Mouse (Mus musculus) liver, embryonic 12.5 days (tissue): ENCODE results near the gene Begain. TPM values are rescaled to one million over a fixed set of nuclear protein-coding genes. Genes with fewer than 3 reads are reported as not detected.

Source experiments
- ATAC-seq: fragments of 200-750 bp; cut with Nextera tagmentation; 2 replicates; pipeline ENCODE4 v1.8.0; 2017; ENCODE audit warnings: moderate number of reproducible peaks, mild to moderate bottlenecking, moderate library complexity
- H3K27ac ChIP-seq: fragments of 300-500 bp; sonication (generic); 2 replicates; pipeline ENCODE4 v1.5.1; 2016; ENCODE audit warnings: mild to moderate bottlenecking
- H3K27me3 ChIP-seq: fragments of 300-500 bp; sonication (generic); replicated peaks from 2 replicates; pipeline ENCODE4 v1.6.1; 2016; ENCODE audit warnings: mild to moderate bottlenecking, moderate library complexity
- H3K36me3 ChIP-seq: fragments of 300-500 bp; sonication (generic); 2 replicates; pipeline ENCODE4 v1.6.1; 2016; ENCODE audit warnings: mild to moderate bottlenecking, moderate library complexity
- H3K4me1 ChIP-seq: fragments of 300-500 bp; sonication (generic); 2 replicates; pipeline ENCODE4 v1.6.1; 2016
- H3K4me2 ChIP-seq: fragments of 300-500 bp; sonication (generic); 2 replicates; pipeline ENCODE4 v1.6.1; 2016; ENCODE audit warnings: mild to moderate bottlenecking, moderate library complexity
- H3K4me3 ChIP-seq: fragments of 300-500 bp; sonication (generic); 2 replicates; pipeline ENCODE4 v1.5.1; 2016; ENCODE audit warnings: mild to moderate bottlenecking, moderate library complexity
- H3K9ac ChIP-seq: fragments of 300-500 bp; sonication (generic); 2 replicates; pipeline ENCODE4 v1.6.1; 2016; ENCODE audit warnings: mild to moderate bottlenecking, moderate library complexity
- H3K9me3 ChIP-seq: fragments of 300-500 bp; sonication (generic); replicated peaks from 2 replicates; pipeline ENCODE4 v1.6.1; 2016; ENCODE audit warnings: mild to moderate bottlenecking, moderate library complexity
- WGBS: fragments of 180-500 bp; shearing (Covaris S2); methylation state at CpG from one replicate; pipeline ENCODE4 v1.1.7; 2016; ENCODE audit not compliant: insufficient replicate concordance; 5-methylcytosine and 5-hydroxymethylcytosine counted together
- polyA plus RNA-seq: library from polyadenylated mRNA; unstranded; fragments of >200 nt; fragmentation: Nextera tagmentation; extraction: Ambion mirVana; gene quantifications from 2 replicates; pipeline ENCODE4 v1.2.1, GENCODE M21; 2016

Gene Begain
- polyA plus RNA-seq, result 1.9 and 2.2 TPM in 2 replicates

DNA sequence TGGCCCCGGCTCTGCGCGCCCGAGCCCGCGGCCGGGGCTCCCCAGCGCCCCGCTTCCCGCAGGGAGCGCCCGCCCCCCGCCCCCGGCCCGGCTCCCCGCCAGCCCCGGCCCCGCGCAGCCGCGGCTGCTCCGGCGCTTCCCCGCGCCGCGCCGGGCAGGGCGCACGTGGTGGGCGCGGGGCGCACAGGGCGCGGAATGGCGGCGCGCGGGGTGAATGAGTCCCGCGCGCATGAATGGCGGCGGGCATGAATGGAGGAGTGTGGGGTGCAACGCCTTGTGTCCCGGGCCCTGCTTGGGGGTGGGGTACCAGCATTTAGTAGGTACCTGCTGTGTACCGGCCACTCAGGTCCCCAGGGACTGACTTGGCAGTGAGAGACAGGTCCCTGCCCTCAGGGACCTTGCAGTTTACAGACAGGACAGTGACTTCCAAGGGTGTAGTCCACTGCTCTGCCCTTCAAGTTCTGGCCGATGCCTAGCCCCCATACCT, at the start of gene Begain:
Gene Begain (minus strand): TSS at position 51 of the 487 bp plus-strand sequence.
- H3K4me1 ChIP-seq, result no peaks in the 10 kb centered on the region
- peak within 1 kb of the TSS; percentile 32; the same call in 1 of the 2 replicates for H3K9ac ChIP-seq
- H3K9me3 ChIP-seq, result no peaks in the 10 kb centered on the region
- H3K27ac ChIP-seq, result no peak within 1 kb of the TSS
- no peaks in the 10 kb centered on the region for H3K36me3 ChIP-seq
- H3K27me3 ChIP-seq, result peaks cover 55% of the 10 kb centered on the region
- H3K4me3 ChIP-seq, result peak within 1 kb of the TSS; percentile 51
- peak; percentile 13 for ATAC-seq
- WGBS, result 8% methylated on average over 31 of the region's 48 CpGs
- H3K4me2 ChIP-seq, result peak within 1 kb of the TSS; percentile 72

DNA sequence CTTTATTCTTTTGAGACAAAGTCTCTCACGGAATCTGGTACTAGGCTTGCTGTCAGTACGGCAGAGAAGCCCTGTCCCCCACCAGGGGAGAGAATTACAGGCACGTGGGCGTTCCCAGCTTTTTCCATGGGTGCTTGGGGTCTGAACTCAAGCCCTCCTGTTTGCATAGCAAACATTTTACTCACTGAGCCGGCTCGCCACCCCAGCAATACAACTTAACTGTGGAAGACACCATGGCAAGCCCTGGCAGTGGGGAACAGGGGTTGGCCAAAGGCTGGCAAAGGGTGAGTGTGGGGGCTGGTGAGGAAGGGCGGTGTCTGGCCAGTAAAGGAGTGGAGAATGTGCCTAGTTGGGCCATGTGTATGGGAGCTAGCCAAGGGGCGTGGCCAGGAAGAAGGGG, 47.7 kb upstream of the Begain start:
- H3K27ac ChIP-seq, result no peak overlapping the region
- H3K36me3 ChIP-seq, result no peaks in the 10 kb centered on the region
- H3K27me3 ChIP-seq, result no peaks in the 10 kb centered on the region
- H3K4me1 ChIP-seq, result no peaks in the 10 kb centered on the region
- 0 out of 2 replicates have a peak overlapping the region, but pooled peaks have one; percentile 1 for H3K4me2 ChIP-seq
- H3K9ac ChIP-seq, result no peak overlapping the region
- no peak for ATAC-seq
- H3K9me3 ChIP-seq, result no peaks in the 10 kb centered on the region
- no peak overlapping the region for H3K4me3 ChIP-seq
- 44% methylated on average over 8 of the region's 8 CpGs for WGBS

DNA sequence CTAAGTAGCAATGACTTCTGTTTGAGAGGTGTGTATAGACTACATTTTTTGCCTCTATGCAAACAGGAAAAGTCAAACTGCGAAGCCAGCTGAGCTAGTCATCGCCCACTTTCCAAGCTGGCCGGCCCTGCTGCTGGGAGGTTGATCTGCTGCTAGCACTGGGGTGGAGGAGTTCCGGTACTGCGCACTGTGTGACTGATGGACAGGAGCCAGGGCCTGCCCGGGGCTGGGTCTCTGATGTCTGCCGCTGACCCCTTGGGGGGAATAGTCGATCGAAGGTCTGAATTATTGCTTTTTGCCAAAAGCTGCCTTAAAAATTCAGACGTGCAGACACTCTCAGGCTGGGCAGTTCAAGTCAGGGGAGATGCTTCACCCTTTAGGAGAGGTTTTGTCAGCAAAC, 47.1 kb upstream of the Begain start:
- Histone ChIP-seq H3K9ac (no peak overlapping the region), H3K4me3 (no peak overlapping the region), H3K4me2 (no peak overlapping the region), H3K27ac (no peak overlapping the region), H3K27me3 (no peaks in the 10 kb centered on the region), H3K36me3 (no peaks in the 10 kb centered on the region), H3K4me1 (no peaks in the 10 kb centered on the region), H3K9me3 (no peaks in the 10 kb centered on the region)
- WGBS, result 75% methylated on average over 10 of the region's 10 CpGs
- ATAC-seq, result no peak

DNA sequence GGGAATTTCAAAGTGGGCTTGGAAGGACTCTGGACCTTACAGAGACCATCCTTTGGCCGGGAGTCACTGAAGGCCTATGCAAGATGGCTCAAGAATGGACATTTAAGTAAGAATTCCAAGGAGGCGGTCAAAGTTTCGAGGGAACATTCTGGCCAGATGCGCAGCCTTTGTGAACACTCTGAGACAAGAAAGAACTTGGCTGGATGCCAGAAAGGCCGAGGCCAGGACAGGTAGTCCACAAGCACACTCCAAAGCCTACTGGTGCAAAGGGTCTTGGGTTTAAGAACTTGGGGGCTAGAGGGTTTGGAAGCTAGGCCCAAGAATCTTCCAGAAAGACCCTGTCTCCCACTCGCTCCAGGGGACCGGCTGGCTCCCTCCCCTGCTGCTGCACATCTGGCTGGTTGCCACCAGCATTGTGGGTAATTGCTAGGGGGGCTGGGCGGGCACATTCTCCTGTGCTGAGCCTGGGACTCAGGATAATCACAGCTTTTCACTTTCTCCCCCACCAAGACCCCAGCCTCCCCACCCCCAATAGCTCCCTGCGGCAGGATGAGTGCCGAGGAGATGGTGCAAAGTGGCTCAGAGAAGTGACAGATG, 45.1 kb upstream of the Begain start:
- Histone ChIP-seq H3K4me2 (no peak overlapping the region), H3K4me3 (no peak overlapping the region), H3K4me1 (no peaks in the 10 kb centered on the region), H3K36me3 (no peaks in the 10 kb centered on the region), H3K27me3 (no peaks in the 10 kb centered on the region), H3K9ac (no peak overlapping the region), H3K9me3 (no peaks in the 10 kb centered on the region), H3K27ac (no peak overlapping the region)
- ATAC-seq, result no peak
- 56% methylated on average over 10 of the region's 10 CpGs for WGBS

DNA sequence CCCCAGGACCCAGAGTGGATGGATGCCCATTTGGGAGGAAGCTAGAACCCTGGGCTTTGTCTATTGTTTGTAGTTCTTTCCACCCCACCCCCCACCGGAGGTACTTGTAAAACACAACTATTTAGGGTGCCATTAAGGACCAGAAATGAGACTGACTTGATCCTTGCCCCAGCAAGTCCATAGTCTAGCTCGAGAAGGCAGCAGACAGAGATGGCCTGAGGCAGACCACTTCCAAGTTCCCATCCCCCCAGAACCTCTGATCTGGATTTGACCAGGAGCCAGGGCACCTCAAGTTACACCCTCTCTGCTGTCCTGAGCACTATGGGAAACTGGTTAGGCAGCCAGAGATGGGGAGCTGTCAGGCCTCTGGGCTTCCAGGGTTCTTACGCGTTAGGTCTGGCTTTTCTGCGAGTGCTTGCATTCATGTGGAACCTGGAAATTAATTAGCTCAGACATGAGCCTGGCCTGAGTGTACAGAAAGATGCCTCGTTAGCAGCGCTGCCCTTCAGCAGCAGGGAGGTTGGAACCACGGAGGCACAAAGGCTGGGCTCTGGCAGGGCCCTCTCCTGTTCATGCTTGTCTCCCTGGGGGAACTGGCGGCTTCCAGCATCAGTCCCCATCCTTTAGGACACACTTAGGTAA, 44.5 kb upstream of the Begain start:
- Histone ChIP-seq H3K27ac (no peak overlapping the region), H3K4me3 (no peak overlapping the region), H3K9ac (no peak overlapping the region), H3K4me2 (no peak overlapping the region), H3K36me3 (no peaks in the 10 kb centered on the region), H3K27me3 (no peaks in the 10 kb centered on the region), H3K9me3 (no peaks in the 10 kb centered on the region), H3K4me1 (no peaks in the 10 kb centered on the region)
- WGBS, result 64% methylated on average over 9 of the region's 9 CpGs
- ATAC-seq, result no peak

DNA sequence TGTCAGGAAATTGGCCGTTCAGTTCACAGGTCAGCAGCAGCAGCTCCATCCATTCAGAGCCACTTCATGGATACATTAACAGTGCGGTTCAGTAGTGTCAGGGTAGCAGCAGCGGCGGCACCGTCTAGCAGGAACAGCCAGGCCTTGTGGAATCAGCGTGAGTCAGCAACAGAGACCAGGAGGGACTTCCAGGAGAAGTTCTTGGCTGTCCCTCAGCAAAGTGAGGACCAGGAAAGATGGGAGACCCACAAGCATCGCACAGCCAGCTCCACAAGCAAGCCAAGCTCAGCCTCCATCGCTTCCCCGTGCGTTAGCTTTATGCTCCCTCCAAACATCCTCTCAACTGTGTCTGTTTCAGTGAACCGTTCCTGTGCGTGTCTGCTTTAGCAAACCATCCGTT, 40.9 kb upstream of the Begain start:
- Histone ChIP-seq H3K4me3 (no peak overlapping the region), H3K9ac (no peak overlapping the region), H3K4me2 (no peak overlapping the region), H3K36me3 (no peaks in the 10 kb centered on the region), H3K4me1 (no peaks in the 10 kb centered on the region), H3K27me3 (no peaks in the 10 kb centered on the region), H3K27ac (no peak overlapping the region), H3K9me3 (0 out of 2 replicates have a peak, but pooled peaks cover 4% of the 10 kb centered on the region)
- 73% methylated on average over 13 of the region's 13 CpGs for WGBS
- ATAC-seq, result no peak

DNA sequence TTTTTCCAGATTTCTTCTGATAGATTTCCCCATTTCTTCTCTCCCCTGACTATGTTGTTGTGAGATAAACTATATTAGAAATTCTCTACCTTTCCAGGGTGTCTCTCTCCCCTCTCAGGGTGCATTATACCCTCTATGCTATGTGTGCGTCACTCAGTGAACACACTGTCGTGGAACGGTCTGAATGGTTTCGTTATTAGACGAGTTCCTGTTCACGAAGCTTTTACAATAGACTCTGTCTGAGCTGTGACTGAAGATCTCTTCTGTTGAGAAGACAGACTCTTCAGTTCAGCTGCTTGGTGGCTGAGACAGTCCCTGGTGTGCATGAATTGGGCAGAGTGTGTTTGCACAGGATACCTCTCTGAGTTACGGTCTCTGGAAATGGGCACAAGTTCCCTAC, 32.4 kb upstream of the Begain start:
- ATAC-seq, result no peak
- no peak overlapping the region for H3K27ac ChIP-seq
- no peaks in the 10 kb centered on the region for H3K36me3 ChIP-seq
- WGBS, result 77% methylated on average over 7 of the region's 7 CpGs
- H3K4me3 ChIP-seq, result no peak overlapping the region
- no peak overlapping the region for H3K4me2 ChIP-seq
- H3K9me3 ChIP-seq, result no peaks in the 10 kb centered on the region
- no peaks in the 10 kb centered on the region for H3K27me3 ChIP-seq
- H3K9ac ChIP-seq, result no peak overlapping the region
- H3K4me1 ChIP-seq, result no peaks in the 10 kb centered on the region

DNA sequence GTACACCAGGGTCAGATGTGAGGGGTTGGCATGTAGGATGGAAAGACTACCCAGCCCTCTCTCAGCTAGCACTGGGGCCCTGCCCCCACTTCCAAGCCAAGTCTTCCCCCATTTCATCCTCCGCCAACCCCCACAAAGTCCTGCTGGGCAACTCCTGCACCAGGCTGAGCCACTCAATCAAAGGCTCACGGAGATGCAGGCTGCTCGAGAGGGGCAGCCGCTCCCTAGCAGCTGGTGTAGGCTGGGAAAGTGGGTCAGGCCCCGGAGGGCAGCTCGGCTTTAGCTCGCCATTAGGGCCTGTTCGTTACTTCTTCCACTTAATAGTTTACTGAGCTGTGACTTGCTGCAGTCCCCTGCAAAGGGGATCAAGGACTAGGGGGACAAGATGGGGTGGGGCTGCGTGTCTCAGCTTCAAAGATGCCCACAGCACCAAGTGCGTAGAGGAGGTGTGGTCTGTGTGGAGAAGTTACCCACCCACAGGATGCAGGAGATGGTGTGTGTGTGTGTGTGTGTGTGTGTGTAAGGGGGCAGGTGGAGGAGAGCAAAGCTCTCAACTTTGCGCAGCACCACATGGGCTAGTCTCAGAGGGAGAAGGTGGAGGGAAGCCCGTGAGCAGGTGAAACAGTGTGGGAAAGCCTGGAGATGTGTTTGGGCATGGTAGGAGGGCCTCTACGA, 22.6 kb upstream of the Begain start:
- H3K4me2 ChIP-seq, result no peak overlapping the region

DNA sequence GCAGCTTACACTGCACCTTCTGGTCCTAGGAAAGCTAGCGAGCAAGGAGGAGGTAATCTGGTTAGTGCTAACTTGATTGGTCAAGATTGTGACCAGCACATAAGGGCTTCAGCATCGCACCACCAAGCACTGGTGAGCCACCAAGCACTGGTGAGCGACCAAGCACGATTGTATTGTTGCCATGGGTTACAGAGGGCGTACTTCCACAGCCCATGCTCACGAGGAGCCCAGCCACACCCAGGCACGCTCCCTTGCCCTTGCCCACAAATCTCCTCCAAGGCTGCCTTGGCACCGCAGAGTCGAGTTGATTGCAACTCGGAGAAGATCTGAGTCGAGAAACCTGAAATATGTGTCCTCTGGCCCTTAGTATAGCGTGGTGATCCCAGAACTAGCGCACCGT, 22.0 kb upstream of the Begain start:
- ATAC-seq, result no peak
- no peaks in the 10 kb centered on the region; the same call in 1 of the 2 replicates for H3K9me3 ChIP-seq
- no peak overlapping the region for H3K27ac ChIP-seq
- H3K4me1 ChIP-seq, result no peaks in the 10 kb centered on the region
- no peaks in the 10 kb centered on the region for H3K36me3 ChIP-seq
- H3K9ac ChIP-seq, result no peak overlapping the region
- WGBS, result 69% methylated on average over 14 of the region's 14 CpGs
- no peak overlapping the region for H3K4me2 ChIP-seq
- no peaks in the 10 kb centered on the region for H3K27me3 ChIP-seq
- no peak overlapping the region for H3K4me3 ChIP-seq

More for the DNA sequence above, 22.6 kb upstream of the Begain start:
- WGBS, result 56% methylated on average over 13 of the region's 13 CpGs
- Histone ChIP-seq H3K27me3 (no peaks in the 10 kb centered on the region), H3K27ac (no peak overlapping the region), H3K4me3 (no peak overlapping the region), H3K9ac (no peak overlapping the region), H3K36me3 (no peaks in the 10 kb centered on the region), H3K4me1 (no peaks in the 10 kb centered on the region), H3K9me3 (no peaks in the 10 kb centered on the region; the same call in 1 of the 2 replicates)
- no peak for ATAC-seq

DNA sequence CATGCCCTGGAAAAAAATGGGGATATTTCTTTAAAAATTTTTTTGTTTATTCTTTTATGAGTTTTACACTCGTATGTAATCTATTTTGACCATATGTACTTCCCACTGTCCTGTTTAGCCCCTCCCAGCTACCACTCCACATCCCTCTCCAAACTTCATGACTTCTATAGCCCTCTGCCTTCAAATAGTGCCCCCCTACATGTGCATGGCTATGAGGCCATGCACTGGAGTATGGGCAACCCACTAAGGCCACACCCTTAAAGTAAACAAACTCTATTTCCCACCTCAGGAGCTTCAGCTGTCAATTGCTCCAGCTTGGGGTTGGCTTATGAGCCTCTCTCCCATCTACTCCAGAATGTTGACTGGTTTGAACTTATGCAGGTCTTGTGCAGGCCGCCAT, 18.1 kb upstream of the Begain start:
- H3K36me3 ChIP-seq, result no peaks in the 10 kb centered on the region
- no peak overlapping the region for H3K4me3 ChIP-seq
- H3K27me3 ChIP-seq, result no peaks in the 10 kb centered on the region
- WGBS, result 63% methylated on average over 2 of the region's 2 CpGs
- H3K9me3 ChIP-seq, result no peaks in the 10 kb centered on the region; the same call in 1 of the 2 replicates
- no peaks in the 10 kb centered on the region for H3K4me1 ChIP-seq
- H3K27ac ChIP-seq, result no peak overlapping the region
- no peak for ATAC-seq
- no peak overlapping the region for H3K9ac ChIP-seq
- H3K4me2 ChIP-seq, result no peak overlapping the region

DNA sequence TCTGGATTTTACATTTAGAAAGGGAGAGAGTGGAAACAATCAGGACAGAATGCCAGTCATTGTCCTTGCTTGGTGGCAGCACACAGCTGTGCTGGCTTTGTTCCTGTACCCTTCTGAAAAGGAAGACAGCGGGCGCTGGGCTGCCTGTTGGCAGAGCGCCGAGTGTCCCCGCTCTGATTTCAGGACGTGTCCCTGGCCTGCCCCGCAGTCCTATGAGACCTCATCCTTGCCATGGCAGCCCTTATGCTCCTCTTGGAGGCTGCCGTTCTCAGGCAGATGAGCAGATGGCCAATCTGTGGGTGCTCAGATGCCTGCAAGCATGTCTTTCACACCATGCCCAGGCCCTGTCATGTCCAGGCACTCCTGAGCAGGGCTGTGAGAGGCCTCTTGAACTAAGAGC, 17.7 kb upstream of the Begain start:
- no peak overlapping the region for H3K4me3 ChIP-seq
- WGBS, result 74% methylated on average over 8 of the region's 8 CpGs
- no peak overlapping the region for H3K4me2 ChIP-seq
- H3K36me3 ChIP-seq, result no peaks in the 10 kb centered on the region
- H3K4me1 ChIP-seq, result no peaks in the 10 kb centered on the region
- no peak for ATAC-seq
- no peaks in the 10 kb centered on the region; the same call in 1 of the 2 replicates for H3K9me3 ChIP-seq
- H3K27me3 ChIP-seq, result no peaks in the 10 kb centered on the region
- H3K27ac ChIP-seq, result no peak overlapping the region
- no peak overlapping the region for H3K9ac ChIP-seq

DNA sequence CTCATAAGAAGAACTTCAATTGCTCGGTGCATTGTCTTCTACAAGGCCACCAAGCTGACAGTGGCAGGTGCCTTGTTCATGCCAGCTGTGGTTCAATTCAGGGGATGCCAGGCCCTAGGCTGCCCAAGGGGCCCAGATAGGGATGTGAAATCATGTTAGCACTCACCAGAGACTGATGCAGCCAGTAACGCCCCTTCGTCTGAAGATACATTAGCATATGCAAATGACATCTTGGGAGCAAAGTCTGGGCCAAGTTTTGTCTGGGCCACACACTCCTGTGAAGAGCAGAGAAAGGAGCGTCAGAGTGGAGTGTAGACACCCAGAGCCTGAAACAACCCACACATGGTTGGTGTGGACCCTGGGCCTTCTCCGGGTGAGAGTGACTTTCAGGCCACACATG, 17.0 kb upstream of the Begain start:
- Histone ChIP-seq H3K4me3 (no peak overlapping the region), H3K27me3 (no peaks in the 10 kb centered on the region), H3K9me3 (no peaks in the 10 kb centered on the region; the same call in 1 of the 2 replicates), H3K4me1 (no peaks in the 10 kb centered on the region), H3K27ac (no peak overlapping the region), H3K9ac (no peak overlapping the region), H3K4me2 (no peak overlapping the region), H3K36me3 (no peaks in the 10 kb centered on the region)
- WGBS, result 62% methylated on average over 5 of the region's 5 CpGs
- ATAC-seq, result no peak
